Mouse (Mus musculus) hindbrain, embryonic 10.5 days (tissue): ENCODE data around the gene Eif5b. TPM values are rescaled to one million over a fixed set of nuclear protein-coding genes. Genes with fewer than 3 reads are reported as not detected.

Source experiments
- DNase-seq: peaks from one replicate; pipeline ENCODE4 v3.0.0-alpha.2; 2017; ENCODE audit warnings: low spot score
- H3K27ac ChIP-seq: fragments of 300-500 bp; sonication (generic); 2 replicates; pipeline ENCODE4 v1.5.1; 2016; ENCODE audit warnings: mild to moderate bottlenecking, moderate library complexity
- H3K27me3 ChIP-seq: fragments of 300-500 bp; sonication (generic); 2 replicates; pipeline ENCODE4 v1.6.1; 2016; ENCODE audit warnings: mild to moderate bottlenecking; ENCODE audit not compliant: poor library complexity, insufficient read depth, severe bottlenecking
- H3K36me3 ChIP-seq: fragments of 300-500 bp; sonication (generic); 2 replicates; pipeline ENCODE4 v1.6.1; 2016; ENCODE audit warnings: mild to moderate bottlenecking, moderate library complexity
- H3K4me1 ChIP-seq: fragments of 300-500 bp; sonication (generic); replicated peaks from 2 replicates; pipeline ENCODE4 v1.6.1; 2016; ENCODE audit warnings: mild to moderate bottlenecking
- H3K4me3 ChIP-seq: fragments of 300-500 bp; sonication (generic); 2 replicates; pipeline ENCODE4 v1.5.1; 2016; ENCODE audit warnings: mild to moderate bottlenecking, moderate library complexity
- H3K9me3 ChIP-seq: fragments of 300-500 bp; sonication (generic); 2 replicates; pipeline ENCODE4 v1.6.1; 2016; ENCODE audit warnings: mild to moderate bottlenecking, moderate library complexity
- WGBS: fragments of 180-500 bp; shearing (Covaris S2); methylation state at CpG from one replicate; pipeline ENCODE4 v1.1.7; 2016; 5-methylcytosine and 5-hydroxymethylcytosine counted together
- polyA plus RNA-seq: library from polyadenylated mRNA; unstranded; fragments of >200 nt; fragmentation: Nextera tagmentation; extraction: Ambion mirVana; gene quantifications from 2 replicates; pipeline ENCODE4 v1.2.1, GENCODE M21; 2016

Gene Eif5b
- polyA plus RNA-seq, 1 experiment from 2014 or later: 16.4 TPM

DNA sequence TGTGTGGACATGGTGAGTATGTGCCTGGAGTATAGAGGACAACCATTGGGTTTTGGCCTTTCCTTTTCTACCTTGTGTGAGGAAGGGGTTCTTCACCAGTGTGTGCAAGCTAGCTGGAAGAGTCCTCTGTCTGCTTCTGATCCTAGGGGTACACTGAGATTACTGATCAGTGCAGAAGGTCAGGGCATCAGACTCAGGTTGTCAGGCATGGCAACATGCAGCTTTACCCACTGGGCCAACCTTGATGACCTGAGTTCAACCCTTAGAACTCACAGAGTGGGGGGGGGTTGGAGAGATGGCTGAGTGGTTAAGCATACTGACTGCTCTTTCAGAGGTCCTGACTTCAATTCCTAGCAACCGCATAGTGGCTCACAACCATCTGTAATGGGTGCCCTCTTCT lies 13.5 kb upstream of the Eif5b start:
- no peak overlapping the region for H3K4me3 ChIP-seq
- WGBS: 81% methylated on average over 1 of the region's 1 CpGs

DNA sequence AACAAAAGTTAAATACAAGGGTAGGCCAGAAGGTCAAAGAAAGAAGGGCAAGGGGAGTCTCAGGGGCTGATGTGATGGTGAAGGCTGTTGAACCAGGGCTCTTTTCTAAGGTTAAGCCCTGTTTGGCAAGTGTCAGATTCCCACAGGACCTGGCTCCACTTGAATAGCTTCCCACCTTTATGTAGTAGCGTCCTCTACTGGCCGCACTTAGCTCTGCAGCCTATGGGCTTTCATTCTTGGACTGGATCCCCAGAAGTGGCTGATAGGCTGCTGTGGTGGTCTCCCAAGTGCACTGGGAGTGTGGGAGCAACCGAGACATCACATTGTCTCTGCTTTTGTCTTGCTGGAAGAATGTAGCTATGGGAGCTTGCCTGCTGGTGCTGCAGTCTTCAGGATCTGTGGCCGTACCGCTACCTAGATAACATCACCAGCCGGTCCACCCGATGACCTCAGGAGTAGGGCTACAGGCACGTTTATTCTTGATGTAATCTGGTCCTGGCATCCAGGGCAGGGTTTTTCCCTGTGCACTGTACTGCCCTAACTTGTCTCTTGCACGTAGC lies 12.0 kb upstream of the Eif5b start:
- no peaks in the 10 kb centered on the region for H3K9me3 ChIP-seq
- DNase-seq: peak; percentile 33
- peaks cover 67% of the 10 kb centered on the region for H3K36me3 ChIP-seq
- H3K27me3 ChIP-seq: no peaks in the 10 kb centered on the region
- H3K27ac ChIP-seq: no peak overlapping the region
- 82% methylated on average over 9 of the region's 9 CpGs for WGBS
- no peak overlapping the region for H3K4me3 ChIP-seq
- no peaks in the 10 kb centered on the region for H3K4me1 ChIP-seq

More for the DNA sequence above, 13.5 kb upstream of the Eif5b start:
- DNase-seq: no peak
- Histone ChIP-seq H3K27me3 (no peaks in the 10 kb centered on the region), H3K4me1 (no peaks in the 10 kb centered on the region), H3K36me3 (peaks cover 52% of the 10 kb centered on the region), H3K27ac (no peak overlapping the region), H3K9me3 (no peaks in the 10 kb centered on the region)

DNA sequence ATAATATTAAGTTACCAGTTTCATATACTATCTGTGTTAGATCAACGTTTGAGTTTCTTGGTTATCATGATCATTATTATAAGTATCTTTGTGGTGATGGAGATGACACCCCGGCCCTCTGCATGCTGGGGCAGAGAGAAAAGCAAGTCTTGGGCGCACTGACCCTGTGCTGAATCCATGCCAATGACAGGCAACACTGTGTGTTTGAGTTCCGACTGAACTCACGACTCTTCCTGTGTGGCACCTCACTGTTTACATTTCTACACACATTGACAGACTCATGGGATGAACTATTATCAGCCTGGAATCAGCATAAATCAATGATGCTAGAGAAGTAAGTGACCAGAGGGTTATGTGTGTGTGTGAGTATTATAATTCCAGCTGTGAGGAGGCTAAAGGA lies 10.0 kb upstream of the Eif5b start:
- no peaks in the 10 kb centered on the region for H3K9me3 ChIP-seq
- no peaks in the 10 kb centered on the region for H3K4me1 ChIP-seq
- no peak for DNase-seq
- H3K27ac ChIP-seq: no peak overlapping the region
- 92% methylated on average over 5 of the region's 5 CpGs for WGBS
- no peak overlapping the region for H3K4me3 ChIP-seq
- no peaks in the 10 kb centered on the region for H3K27me3 ChIP-seq
- H3K36me3 ChIP-seq: peaks cover 87% of the 10 kb centered on the region

DNA sequence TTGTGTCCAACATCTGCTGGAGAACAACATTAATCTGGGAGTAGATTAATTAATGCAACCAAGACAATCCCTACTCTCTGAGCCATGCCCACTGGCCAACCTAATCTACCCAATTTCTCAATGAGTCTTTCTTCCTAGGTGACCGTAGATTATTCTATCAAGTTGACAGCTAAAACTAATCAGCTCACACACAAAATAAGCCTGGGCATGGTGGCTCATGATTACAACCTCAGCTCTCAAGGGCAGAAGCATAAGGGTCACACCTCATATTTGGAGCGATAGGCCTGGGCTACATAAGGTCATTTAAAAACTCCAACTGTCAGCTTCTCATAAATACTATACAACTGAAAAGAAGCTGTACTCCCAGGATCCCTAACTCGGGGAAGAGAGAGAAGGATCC lies 1.6 kb upstream of the Eif5b start:
- DNase-seq: no peak
- Histone ChIP-seq H3K4me1 (peaks cover 18% of the 10 kb centered on the region), H3K36me3 (peaks cover 44% of the 10 kb centered on the region), H3K27me3 (no peaks in the 10 kb centered on the region), H3K4me3 (peak overlapping the region; percentile 98), H3K27ac (peak overlapping the region; percentile 96), H3K9me3 (no peaks in the 10 kb centered on the region)
- WGBS: 45% methylated on average over 3 of the region's 3 CpGs

DNA sequence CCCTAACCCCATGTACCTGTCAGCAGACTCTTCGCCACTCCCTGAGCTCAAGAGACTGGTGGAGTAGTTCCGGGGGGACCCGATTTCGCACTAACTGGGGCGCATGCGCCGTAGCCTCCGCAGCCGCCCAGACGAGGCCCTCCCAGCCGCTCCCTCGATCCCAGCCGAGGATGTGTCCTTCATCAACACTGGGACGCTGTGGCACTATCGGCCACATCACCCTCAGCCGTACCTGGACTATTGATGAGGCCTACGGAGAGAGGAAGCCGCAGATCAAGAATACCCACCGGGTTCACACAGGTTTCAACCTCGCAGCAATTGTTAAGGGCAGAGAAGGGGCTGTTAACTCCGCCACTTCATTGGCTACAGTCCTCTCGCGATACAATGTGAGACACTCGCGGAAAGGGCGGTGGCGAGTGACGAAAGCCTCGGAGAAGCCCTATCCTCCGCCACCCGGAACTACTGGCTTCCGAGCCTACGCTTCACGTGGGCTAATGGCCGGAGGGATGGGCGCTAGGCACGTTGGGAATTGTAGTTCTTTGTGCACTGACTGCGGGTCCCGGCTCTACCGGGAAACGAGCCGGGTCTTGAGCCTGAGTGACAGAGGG lies 829 bp upstream of the Eif5b start:
- peaks cover 37% of the 10 kb centered on the region for H3K36me3 ChIP-seq
- WGBS: under 1% methylated on average over 42 of the region's 42 CpGs
- peak; percentile 98 for DNase-seq
- H3K27me3 ChIP-seq: no peaks in the 10 kb centered on the region
- peak overlapping the region; percentile 96 for H3K27ac ChIP-seq
- H3K9me3 ChIP-seq: no peaks in the 10 kb centered on the region
- H3K4me3 ChIP-seq: peak overlapping the region; percentile 98
- peaks cover 18% of the 10 kb centered on the region for H3K4me1 ChIP-seq

DNA sequence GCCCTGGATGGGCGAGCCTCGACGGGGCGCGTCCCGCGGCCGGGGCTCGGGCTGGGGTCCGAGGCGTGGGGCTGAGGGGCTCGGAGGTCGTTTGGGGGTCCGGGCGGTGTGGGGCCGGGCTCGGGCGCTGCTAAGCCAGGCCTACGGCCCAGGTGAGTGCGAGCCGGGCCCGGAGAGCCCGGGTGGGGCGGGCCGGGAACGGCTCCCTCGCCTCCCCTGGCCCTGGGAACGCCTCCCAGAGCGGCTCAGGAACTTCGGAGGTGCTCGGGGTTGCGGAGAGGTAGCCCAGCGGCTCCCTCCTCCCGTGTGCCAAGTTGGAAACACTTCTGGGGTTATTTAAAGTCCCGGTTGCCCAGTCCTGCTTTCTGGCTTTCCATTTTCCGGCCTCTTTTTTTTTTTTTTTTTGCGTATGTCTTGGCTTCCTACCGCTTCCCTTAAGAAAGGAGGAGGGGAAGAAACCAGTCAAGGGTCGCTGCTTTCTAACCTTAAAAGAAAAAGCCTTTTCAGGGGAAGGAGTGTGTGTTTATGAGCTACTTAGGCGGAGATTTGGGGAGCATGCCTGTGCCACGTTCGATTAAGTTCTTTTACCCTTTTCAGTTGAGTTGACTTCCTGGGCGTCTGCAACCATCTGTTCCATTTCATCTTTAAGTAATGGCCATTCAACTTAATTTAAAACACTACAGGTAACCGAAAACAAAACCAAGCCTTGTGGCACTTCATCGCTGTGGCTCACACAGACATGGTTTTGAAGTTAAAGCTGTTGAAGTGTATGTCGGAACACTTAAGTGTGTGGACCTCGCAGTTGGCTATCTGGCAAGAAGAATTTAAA lies 775 bp downstream of the Eif5b start:
- Histone ChIP-seq H3K36me3 (peaks cover 21% of the 10 kb centered on the region), H3K27ac (peak overlapping the region; percentile 96), H3K27me3 (no peaks in the 10 kb centered on the region), H3K9me3 (no peaks in the 10 kb centered on the region), H3K4me3 (peak overlapping the region; percentile 98), H3K4me1 (peaks cover 18% of the 10 kb centered on the region)
- 5% methylated on average over 47 of the region's 47 CpGs for WGBS
- no peak for DNase-seq

DNA sequence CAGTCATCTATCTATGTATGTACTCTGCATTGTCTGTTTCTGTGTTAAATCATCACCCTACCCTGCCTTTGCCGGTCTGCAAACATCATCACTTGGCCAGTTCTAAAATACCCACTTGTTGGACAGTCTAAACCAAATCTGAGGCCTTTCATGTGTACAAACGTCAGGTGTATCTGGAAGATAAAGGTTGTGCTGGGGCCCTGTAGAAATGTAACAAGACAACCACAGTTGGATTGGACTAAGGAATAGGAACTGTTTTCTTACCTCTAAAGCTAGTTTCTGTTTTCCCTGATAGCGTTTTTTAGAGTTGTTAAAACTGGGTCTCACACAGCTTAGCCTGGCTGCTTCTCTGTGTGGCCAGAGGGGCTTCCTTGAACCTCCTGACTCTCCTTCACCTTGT lies 1.7 kb downstream of the Eif5b start:
- H3K4me3 ChIP-seq: peak overlapping the region; percentile 98
- H3K4me1 ChIP-seq: peaks cover 18% of the 10 kb centered on the region
- WGBS: 81% methylated on average over 3 of the region's 3 CpGs
- H3K27me3 ChIP-seq: no peaks in the 10 kb centered on the region
- H3K9me3 ChIP-seq: no peaks in the 10 kb centered on the region
- peaks cover 11% of the 10 kb centered on the region for H3K36me3 ChIP-seq
- H3K27ac ChIP-seq: no peak overlapping the region
- no peak for DNase-seq

DNA sequence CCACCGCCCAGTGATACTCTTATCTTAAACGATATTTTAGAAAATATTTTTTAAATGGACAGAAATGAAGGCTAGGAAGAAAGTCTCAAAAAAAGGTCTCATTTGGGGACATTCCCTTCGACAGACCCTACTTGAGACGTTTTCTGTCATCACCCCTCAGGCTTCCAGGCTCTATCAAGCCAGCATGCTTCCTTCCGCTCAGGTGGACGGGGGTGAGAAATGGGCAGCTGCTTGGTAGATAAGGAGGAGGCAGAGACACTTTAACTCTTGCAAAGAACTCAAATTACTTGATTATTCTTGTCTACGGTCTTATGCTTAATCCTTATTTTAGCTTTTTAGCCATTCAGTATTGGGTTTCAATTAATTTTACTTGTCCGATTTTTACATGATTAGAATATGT lies 3.0 kb downstream of the Eif5b start:
- no peaks in the 10 kb centered on the region for H3K9me3 ChIP-seq
- H3K4me1 ChIP-seq: peaks cover 17% of the 10 kb centered on the region
- 91% methylated on average over 8 of the region's 8 CpGs for WGBS
- H3K36me3 ChIP-seq: no peaks in the 10 kb centered on the region
- H3K27me3 ChIP-seq: no peaks in the 10 kb centered on the region
- no peak overlapping the region for H3K27ac ChIP-seq
- H3K4me3 ChIP-seq: no peak overlapping the region
- DNase-seq: no peak

DNA sequence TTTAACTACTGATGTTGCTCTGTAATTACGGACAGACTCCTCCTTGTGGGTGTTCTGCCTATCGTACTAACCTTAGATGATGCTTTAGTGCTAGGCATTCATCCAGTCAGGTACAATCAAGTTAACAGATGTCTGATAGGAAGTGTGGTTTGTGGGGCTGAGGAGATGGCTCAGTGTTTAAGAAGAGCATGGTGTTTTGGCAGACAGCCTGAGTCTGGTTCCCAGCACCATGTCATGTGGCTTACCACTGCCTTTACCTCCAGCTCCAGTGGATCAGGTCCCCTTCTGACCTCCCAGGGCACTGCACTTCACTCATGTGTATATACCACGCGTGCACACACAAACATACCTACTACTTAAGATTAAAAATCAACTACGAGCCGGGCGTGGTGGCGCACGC lies 4.1 kb downstream of the Eif5b start:
- Histone ChIP-seq H3K4me3 (no peak overlapping the region), H3K4me1 (peaks cover 11% of the 10 kb centered on the region), H3K36me3 (no peaks in the 10 kb centered on the region), H3K9me3 (no peaks in the 10 kb centered on the region), H3K27ac (no peak overlapping the region), H3K27me3 (no peaks in the 10 kb centered on the region)
- no peak for DNase-seq
- WGBS: 94% methylated on average over 9 of the region's 9 CpGs

DNA sequence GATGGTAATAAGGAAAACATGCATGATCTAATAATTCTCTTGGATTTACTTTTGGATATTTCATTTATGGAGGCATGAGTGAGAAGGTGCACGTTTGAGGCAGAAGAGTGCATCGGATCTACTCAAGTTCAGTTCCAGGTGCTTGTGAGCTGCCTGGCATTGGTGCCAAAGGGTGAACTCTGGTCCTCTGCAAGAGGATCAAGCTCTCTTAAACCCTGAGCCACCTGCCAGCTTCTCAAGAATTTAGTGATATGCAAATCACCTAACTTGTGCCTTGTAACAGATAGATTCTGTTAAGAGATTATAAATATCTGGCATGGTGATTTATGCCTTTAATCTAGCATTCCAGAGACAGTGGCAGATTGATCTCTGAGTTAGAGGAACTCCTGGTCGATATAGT lies 5.2 kb downstream of the Eif5b start:
- 93% methylated on average over 3 of the region's 3 CpGs for WGBS
- Histone ChIP-seq H3K9me3 (no peaks in the 10 kb centered on the region), H3K27me3 (no peaks in the 10 kb centered on the region), H3K27ac (no peak overlapping the region), H3K4me1 (peaks cover 11% of the 10 kb centered on the region), H3K4me3 (no peak overlapping the region), H3K36me3 (no peaks in the 10 kb centered on the region)
- DNase-seq: no peak

DNA sequence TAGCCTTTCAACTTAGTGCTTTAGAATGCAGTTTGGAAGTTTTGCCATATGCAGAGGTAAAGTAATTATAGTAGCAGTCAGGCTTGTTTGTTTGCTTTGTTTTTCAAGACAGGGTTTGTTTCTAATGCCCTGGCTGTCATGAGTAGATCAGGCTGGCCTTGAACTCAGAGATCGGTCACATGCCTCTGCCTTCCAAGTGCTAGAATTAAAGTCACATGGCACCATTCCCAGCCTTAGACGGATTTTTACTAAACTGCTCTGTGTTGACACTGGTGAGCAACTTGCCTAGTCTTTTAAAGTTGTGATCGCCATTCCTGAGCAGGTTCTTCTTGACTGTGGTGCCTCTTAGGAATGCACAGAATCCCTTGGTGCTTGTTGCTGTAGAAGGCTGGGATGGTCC lies 8.9 kb downstream of the Eif5b start:
- H3K9me3 ChIP-seq: no peaks in the 10 kb centered on the region
- H3K4me1 ChIP-seq: no peaks in the 10 kb centered on the region
- H3K4me3 ChIP-seq: no peak overlapping the region
- no peak overlapping the region for H3K27ac ChIP-seq
- DNase-seq: no peak
- no peaks in the 10 kb centered on the region for H3K36me3 ChIP-seq
- 78% methylated on average over 3 of the region's 3 CpGs for WGBS
- H3K27me3 ChIP-seq: no peaks in the 10 kb centered on the region

DNA sequence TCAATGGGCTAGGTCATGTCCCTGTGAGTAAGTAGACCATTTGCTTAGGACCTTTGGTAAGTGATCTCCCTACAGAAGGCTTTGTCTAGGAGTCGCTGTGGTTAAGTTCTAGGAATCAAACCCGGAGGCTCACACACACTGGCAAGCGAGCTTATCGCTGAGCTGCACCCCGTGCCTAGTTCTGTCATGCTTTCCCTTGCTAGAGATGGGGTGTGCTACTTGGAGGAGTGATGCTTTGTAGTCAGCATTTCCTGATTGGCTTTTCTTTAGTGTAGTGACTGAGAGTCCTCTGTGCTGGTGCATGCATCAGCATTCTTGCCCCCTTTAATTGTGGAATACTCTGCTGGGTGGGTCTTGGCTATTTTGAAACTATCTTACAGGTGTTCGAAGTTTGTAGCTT lies 13.8 kb downstream of the Eif5b start:
- 85% methylated on average over 6 of the region's 6 CpGs for WGBS
- no peak overlapping the region for H3K27ac ChIP-seq
- no peak for DNase-seq
- H3K36me3 ChIP-seq: no peaks in the 10 kb centered on the region
- no peaks in the 10 kb centered on the region for H3K27me3 ChIP-seq
- no peaks in the 10 kb centered on the region for H3K4me1 ChIP-seq
- no peak overlapping the region for H3K4me3 ChIP-seq
- H3K9me3 ChIP-seq: no peaks in the 10 kb centered on the region

DNA sequence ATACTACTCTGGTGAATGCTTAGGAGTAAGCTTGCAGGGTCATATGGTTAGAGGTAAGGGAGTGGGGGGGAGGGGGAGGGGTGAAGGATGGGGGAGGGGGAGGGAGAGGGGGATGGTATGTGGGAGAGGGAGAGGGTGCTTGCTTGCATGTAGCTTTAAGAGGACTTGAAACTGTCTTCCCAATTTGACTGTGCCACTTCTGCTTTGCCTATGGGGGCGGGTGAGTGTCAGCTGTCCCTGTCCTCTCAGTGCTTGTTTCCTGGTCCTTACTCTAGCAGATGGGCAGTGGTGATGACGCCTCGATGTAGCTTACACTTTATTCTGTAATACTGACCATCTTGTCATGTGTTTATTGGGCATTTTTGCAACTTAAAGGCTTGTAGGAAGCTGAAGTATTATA lies 14.3 kb downstream of the Eif5b start:
- Histone ChIP-seq H3K36me3 (no peaks in the 10 kb centered on the region), H3K4me3 (no peak overlapping the region), H3K27ac (no peak overlapping the region), H3K9me3 (no peaks in the 10 kb centered on the region), H3K27me3 (no peaks in the 10 kb centered on the region), H3K4me1 (no peaks in the 10 kb centered on the region)
- 86% methylated on average over 3 of the region's 3 CpGs for WGBS
- no peak for DNase-seq
